Mouse (Mus musculus): ENCODE data around the gene Sptbn4. TPM values are rescaled to one million over a fixed set of nuclear protein-coding genes. Genes with fewer than 3 reads are reported as not detected.

The Sptbn4 gene
- total RNA-seq, 1 experiment from 2014 or later, result not detected

GRCm38 (mm10) chr7:27446521-27447418, 716 bp downstream of the Sptbn4 start:
- peak; percentile 0; the same call in 1 of the 2 replicates for ATAC-seq (replicated peaks; ENCODE audit: insufficient number of reproducible peaks, low FRiP score, low TSS enrichment, poor library complexity, severe bottlenecking)

GRCm38 (mm10) chr7:27446051-27446450, 1.4 kb downstream of the Sptbn4 start:
- ATAC-seq (replicated peaks; ENCODE audit: insufficient number of reproducible peaks, low FRiP score, low TSS enrichment, poor library complexity, severe bottlenecking), result no peak

DNA sequence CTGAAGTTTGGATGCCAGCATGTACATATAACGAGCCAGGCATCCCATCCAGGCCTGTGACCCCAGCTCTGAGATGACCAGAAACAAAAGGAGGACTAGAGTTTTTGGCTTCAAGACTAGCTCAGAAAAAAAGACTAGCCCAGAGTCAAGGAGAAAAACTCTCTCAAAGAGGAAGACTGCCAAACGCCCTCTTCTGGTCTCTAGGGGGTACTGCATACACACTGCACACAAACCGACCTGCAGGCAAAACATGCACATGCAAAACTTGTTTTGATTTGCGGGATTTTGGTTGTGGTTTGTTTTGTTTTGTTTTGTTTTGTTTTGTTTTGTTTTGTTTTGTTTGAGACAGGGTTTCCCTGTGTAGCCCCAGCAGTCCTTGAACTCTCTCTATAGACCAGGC, 7.5 kb downstream of the Sptbn4 start:
- no peak for ATAC-seq (replicated peaks; ENCODE audit: insufficient number of reproducible peaks, low FRiP score, low TSS enrichment, poor library complexity, severe bottlenecking)

DNA sequence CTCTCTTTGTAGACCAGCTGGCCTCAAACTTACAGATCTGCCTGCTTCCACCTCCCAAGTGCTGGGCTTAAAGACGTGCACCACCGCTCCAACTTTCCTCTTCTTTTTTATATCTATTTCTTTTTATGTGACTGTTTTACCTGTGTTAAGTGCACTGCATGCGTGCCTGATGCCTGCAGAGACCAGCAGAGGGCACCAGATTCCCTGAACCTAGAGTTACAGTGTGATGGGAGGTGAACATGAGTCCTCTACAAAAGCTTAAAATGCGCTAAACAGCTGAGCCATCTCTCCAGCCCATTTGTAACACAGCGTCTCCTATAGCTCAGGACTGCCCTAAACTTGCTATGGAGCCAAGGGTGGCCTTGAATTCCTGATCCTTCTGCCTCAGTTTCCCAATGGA, 9.9 kb downstream of the Sptbn4 start:
- ATAC-seq (replicated peaks; ENCODE audit: insufficient number of reproducible peaks, low FRiP score, low TSS enrichment, poor library complexity, severe bottlenecking), result peak; percentile 64; the same call in 1 of the 2 replicates

DNA sequence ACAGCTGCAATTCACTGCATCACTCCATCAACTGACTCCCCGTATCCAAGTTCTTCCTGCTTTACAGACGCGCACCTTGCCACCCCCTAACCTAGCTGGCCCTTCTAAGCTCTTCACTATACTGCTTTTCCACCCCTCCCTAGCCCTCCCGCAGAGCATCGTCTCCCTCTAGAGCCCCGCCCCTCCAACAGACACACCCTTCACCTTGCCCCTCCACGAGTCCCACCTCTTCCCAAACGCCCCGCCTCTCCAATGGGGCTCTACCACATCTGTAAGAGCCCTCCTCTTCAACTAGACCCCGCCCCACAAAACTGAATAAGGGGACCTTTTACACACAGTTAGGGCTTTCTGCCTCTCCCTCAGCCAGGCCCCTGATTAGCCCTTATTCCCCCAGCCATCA, 13.7 kb downstream of the Sptbn4 start:
- no peak for ATAC-seq (replicated peaks; ENCODE audit: insufficient number of reproducible peaks, low FRiP score, low TSS enrichment, poor library complexity, severe bottlenecking)

GRCm38 (mm10) chr7:27433349-27433748, 14.1 kb downstream of the Sptbn4 start:
- no peak for ATAC-seq (replicated peaks; ENCODE audit: insufficient number of reproducible peaks, low FRiP score, low TSS enrichment, poor library complexity, severe bottlenecking)

- ATAC-seq (replicated peaks; ENCODE audit: insufficient number of reproducible peaks, low FRiP score, low TSS enrichment, poor library complexity, severe bottlenecking), result no peak
Measured at GRCm38 (mm10) chr7:27429135-27429534, 18.4 kb downstream of the Sptbn4 start.

- no peak for ATAC-seq (replicated peaks; ENCODE audit: insufficient number of reproducible peaks, low FRiP score, low TSS enrichment, poor library complexity, severe bottlenecking)
Measured at GRCm38 (mm10) chr7:27428002-27428401, 19.5 kb downstream of the Sptbn4 start.

- ATAC-seq (replicated peaks; ENCODE audit: insufficient number of reproducible peaks, low FRiP score, low TSS enrichment, poor library complexity, severe bottlenecking), result no peak
Measured at GRCm38 (mm10) chr7:27427387-27427786, 20.1 kb downstream of the Sptbn4 start.

GRCm38 (mm10) chr7:27423556-27424326, 23.7 kb downstream of the Sptbn4 start:
- ATAC-seq (replicated peaks; ENCODE audit: insufficient number of reproducible peaks, low FRiP score, low TSS enrichment, poor library complexity, severe bottlenecking), result no peak

- no peak for ATAC-seq (replicated peaks; ENCODE audit: insufficient number of reproducible peaks, low FRiP score, low TSS enrichment, poor library complexity, severe bottlenecking)
Measured at GRCm38 (mm10) chr7:27419101-27419500, 28.4 kb downstream of the Sptbn4 start.

DNA sequence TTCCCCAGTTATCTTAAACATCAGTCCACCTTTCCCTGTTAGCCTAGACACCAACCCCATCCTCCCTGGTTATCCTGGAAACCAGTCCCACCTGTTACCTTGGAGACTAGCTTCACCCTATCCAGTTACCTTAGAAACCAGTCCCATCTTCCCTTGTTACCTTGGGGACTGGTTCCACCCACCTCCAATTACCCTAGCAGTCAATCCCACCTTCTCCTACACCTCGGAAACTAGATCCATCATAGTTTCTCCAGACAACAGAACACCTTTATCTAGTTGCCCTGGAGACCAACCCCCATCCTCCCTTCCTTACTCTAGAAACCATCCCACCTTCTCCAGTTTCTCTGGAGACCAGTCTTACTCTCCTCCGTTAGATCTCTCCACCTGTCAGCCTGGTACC, 30.3 kb downstream of the Sptbn4 start:
- no peak for ATAC-seq (replicated peaks; ENCODE audit: insufficient number of reproducible peaks, low FRiP score, low TSS enrichment, poor library complexity, severe bottlenecking)

DNA sequence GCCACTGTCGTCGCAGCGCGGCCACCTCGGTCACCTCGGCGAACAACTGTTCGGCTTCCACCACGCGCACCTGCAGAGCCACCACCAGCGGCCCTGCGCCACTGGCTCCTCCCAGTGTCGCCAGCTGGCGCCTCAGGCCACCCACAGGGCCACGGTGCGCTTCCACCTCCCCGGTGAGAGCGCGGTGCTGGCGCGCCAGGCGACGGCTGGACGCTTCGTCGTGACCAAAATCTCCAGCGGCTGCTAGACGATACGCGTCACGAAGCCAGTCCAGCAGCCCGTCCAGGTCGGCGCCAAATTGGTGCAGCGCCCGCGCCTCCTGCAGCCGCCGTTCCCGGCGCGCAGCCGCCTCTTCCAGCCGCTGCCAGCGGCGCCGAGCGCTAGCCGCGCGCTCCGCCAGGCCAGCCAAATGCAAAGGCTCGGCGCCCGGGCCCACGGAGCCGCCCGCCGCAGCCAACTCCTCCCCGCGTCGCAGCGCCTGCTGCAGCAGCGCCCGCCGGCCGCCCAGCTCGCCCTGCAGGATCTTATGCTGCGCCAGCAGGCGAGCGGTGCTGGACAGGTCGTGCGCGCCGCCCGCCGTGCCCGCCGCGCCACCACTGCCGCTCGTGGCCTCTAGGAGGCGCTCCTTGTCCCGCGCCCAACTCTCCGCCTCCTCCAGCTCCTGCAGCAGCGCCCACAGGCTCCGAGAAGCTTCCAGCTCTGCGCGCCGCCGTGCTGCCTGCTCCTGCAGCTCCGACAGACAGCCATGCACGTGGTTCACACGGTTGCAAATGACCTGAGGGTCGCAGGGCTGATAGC, 38.9 kb downstream of the Sptbn4 start:
- 0 out of 2 replicates have a peak, but pooled peaks have one; percentile 52 for ATAC-seq (replicated peaks; ENCODE audit: insufficient number of reproducible peaks, low FRiP score, low TSS enrichment, poor library complexity, severe bottlenecking)

GRCm38 (mm10) chr7:27407816-27408215, 39.7 kb downstream of the Sptbn4 start:
- ATAC-seq (replicated peaks; ENCODE audit: insufficient number of reproducible peaks, low FRiP score, low TSS enrichment, poor library complexity, severe bottlenecking), result no peak

DNA sequence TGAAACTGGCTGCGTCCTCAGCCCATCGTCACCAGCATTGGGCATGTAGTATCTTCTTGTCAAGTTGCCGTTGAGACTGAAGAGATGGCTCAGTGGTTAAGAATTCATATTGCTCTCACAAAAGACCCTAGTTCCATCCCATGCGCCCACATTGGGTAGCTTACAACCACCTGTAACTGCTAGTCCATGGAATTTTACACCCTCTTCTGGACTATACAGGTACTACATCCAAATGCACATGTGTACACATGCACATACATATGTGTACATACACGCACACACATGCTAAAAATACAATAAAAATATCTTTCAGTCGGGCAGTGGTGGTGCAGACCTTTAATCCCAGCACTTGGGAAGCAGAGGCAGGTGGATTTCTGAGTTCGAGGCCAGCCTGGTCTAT, 41.0 kb downstream of the Sptbn4 start:
- ATAC-seq (replicated peaks; ENCODE audit: insufficient number of reproducible peaks, low FRiP score, low TSS enrichment, poor library complexity, severe bottlenecking), result no peak

DNA sequence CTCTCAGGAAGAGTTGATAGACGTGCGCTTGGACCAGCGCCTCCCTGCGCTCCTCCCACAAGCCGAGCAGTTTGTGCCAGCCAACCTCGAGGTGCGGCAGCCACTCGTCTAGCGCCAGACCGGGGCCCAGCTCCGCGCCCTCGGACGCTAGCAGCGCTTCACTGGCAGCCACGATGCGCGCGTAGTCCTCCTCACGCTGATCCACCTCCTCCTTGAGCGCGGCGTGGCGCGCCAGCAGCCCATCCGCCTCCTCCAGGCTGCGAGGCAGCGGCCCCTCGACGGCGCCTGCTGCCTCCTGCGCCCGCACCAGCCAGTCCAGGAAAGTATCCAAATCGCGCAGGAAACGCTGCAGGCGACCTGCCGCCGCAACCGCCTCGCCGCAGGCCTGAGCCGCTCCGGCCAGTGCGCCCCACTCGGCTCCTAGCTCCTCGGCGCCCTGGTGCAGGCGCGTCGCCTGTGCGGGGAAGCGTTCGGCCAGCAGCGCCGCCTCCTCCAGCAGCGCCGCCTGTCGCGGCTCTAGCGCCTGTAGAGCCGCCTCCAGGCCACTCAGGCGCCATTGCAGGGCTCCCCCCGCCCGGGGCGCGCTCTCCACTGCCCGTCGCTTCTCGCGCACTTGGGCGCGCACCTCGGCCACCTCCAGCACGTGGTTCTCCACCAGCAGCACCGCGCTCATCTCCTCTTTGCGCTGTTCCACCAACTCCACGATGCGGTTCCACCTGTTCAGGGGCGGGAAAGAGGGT, 43.1 kb downstream of the Sptbn4 start:
- no peak for ATAC-seq (replicated peaks; ENCODE audit: insufficient number of reproducible peaks, low FRiP score, low TSS enrichment, poor library complexity, severe bottlenecking)

DNA sequence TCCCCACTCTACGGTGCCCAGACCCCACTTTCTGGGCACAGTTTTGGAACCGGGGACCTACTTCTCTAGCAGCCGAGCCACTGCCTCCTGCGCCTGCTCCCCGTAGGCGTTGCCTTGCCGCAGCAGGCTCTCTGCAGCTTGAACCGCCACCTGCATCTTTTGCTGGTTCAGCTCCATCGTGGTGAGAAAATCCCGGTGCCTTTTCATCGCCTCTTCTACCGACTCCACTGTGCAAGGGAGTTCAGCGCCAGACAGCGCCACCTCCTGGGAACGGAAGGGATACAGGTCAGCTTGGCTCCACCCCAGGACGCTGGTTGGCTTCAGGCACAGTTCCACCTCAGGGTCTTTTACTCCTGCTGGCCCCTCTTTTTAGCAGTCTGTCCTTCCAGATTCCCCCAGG, 44.8 kb downstream of the Sptbn4 start:
- 0 out of 2 replicates have a peak, but pooled peaks have one; percentile 27 for ATAC-seq (replicated peaks; ENCODE audit: insufficient number of reproducible peaks, low FRiP score, low TSS enrichment, poor library complexity, severe bottlenecking)

- ATAC-seq (replicated peaks; ENCODE audit: insufficient number of reproducible peaks, low FRiP score, low TSS enrichment, poor library complexity, severe bottlenecking), result no peak
Measured at GRCm38 (mm10) chr7:27400545-27400944, 46.9 kb downstream of the Sptbn4 start.
